Mouse (Mus musculus) CH12.LX (cell line): Measurements from ENCODE around the gene Tmem19. TPM values are rescaled to one million over a fixed set of nuclear protein-coding genes. Genes with fewer than 3 reads are reported as not detected.

Source experiments
- DNase-seq: peaks from one replicate; pipeline ENCODE4 v3.0.0-alpha.2; 2013; ENCODE audit errors: extremely low read depth
- H3K27ac ChIP-seq: 2 replicates; pipeline ENCODE4 v1.5.1; 2012; ENCODE audit warnings: low read depth, mild to moderate bottlenecking, control low read depth, moderate library complexity; ENCODE audit not compliant: insufficient read depth
- H3K27me3 ChIP-seq: replicated peaks from 2 replicates; pipeline ENCODE3; 2012; ENCODE audit warnings: inconsistent platforms
- H3K36me3 ChIP-seq, 2 experiments: replicated peaks in 1 of 2; 2 replicates each; pipeline versions ENCODE3 to v1.6.1; 2012; ENCODE audit warnings: inconsistent platforms in 1 of 2, low read length in 1 of 2, mild to moderate bottlenecking in 1 of 2, mixed read lengths in 1 of 2, moderate library complexity in 1 of 2; ENCODE audit not compliant: control insufficient read depth in 1 of 2, insufficient read depth in 1 of 2
- H3K4me1 ChIP-seq, 2 experiments: 2 replicates each; pipeline ENCODE4 v1.6.1; 2012; ENCODE audit warnings: inconsistent platforms in 1 of 2, moderate library complexity in 1 of 2; ENCODE audit not compliant: insufficient read depth in 2 of 2, control insufficient read depth in 1 of 2
- H3K4me2 ChIP-seq: 2 replicates; pipeline ENCODE4 v1.6.1; 2012; ENCODE audit warnings: low read depth, mild to moderate bottlenecking, control low read depth; ENCODE audit not compliant: poor library complexity, insufficient read depth, severe bottlenecking
- H3K4me3 ChIP-seq, 3 experiments: fragments of 150-350 bp in 1 of 3; sonication (generic) in 1 of 3; replicated peaks in 1 of 3; 2 replicates each; pipeline versions ENCODE3 to v1.5.1; 2011 to 2012; ENCODE audit warnings: low read depth in 2 of 3, low read length in 2 of 3, mild to moderate bottlenecking in 2 of 3, moderate library complexity in 2 of 3, control low read depth in 1 of 3, improper control_type of control experiment in 1 of 3, inconsistent platforms in 1 of 3, mixed read lengths in 1 of 3; ENCODE audit not compliant: poor library complexity in 1 of 3
- H3K79me2 ChIP-seq: replicated peaks from 2 replicates; pipeline ENCODE4 v1.6.1; 2012; ENCODE audit warnings: mild to moderate bottlenecking, moderate library complexity; ENCODE audit not compliant: control insufficient read depth, poor library complexity, insufficient read depth, severe bottlenecking; ENCODE audit errors: extremely low read depth
- H3K9ac ChIP-seq: 2 replicates; pipeline ENCODE4 v1.6.1; 2012; ENCODE audit warnings: low read depth, mild to moderate bottlenecking, control low read depth, moderate library complexity; ENCODE audit not compliant: insufficient read depth
- H3K9me3 ChIP-seq: replicated peaks from 2 replicates; pipeline ENCODE3; 2012; ENCODE audit warnings: low read length, inconsistent platforms, mixed read lengths
- BHLHE40 ChIP-seq: IDR thresholded peaks from 2 replicates; pipeline ENCODE4 v1.6.1; 2011; ENCODE audit warnings: mild to moderate bottlenecking, low read depth, low read length, improper control_type of control experiment
- CHD1 ChIP-seq: IDR thresholded peaks from 2 replicates; pipeline ENCODE4 v1.6.1; 2012; ENCODE audit warnings: low read depth, low read length, improper control_type of control experiment, inconsistent platforms
- CHD2 ChIP-seq: IDR thresholded peaks from 2 replicates; pipeline ENCODE4 v1.6.1; 2011; ENCODE audit warnings: low read length, improper control_type of control experiment
- CTCF ChIP-seq, 2 experiments: IDR thresholded peaks in 1 of 2; conservative IDR thresholded peaks in 1 of 2; 2 replicates each; pipeline ENCODE4 v1.5.1; 2011 to 2012; ENCODE audit warnings: low read depth in 2 of 2, low read length in 2 of 2, improper control_type of control experiment in 1 of 2, inconsistent platforms in 1 of 2, mild to moderate bottlenecking in 1 of 2, moderate library complexity in 1 of 2
- E2F4 ChIP-seq: IDR thresholded peaks from 2 replicates; pipeline ENCODE4 v1.6.1; 2011; ENCODE audit warnings: low read depth, low read length, improper control_type of control experiment; ENCODE audit not compliant: insufficient replicate concordance
- ELF1 ChIP-seq: IDR thresholded peaks from 2 replicates; pipeline ENCODE4 v1.6.1; 2014; ENCODE audit warnings: low read depth, mild to moderate bottlenecking, inconsistent platforms, low read length, improper control_type of control experiment
- EP300 ChIP-seq: IDR thresholded peaks from 2 replicates; pipeline ENCODE4 v1.6.1; 2011; ENCODE audit warnings: low read length, improper control_type of control experiment
- ETS1 ChIP-seq: conservative IDR thresholded peaks from 2 replicates; pipeline ENCODE4 v1.6.1; 2012; ENCODE audit warnings: low read depth, mild to moderate bottlenecking, inconsistent platforms, low read length, improper control_type of control experiment, moderate library complexity
- GABPA ChIP-seq: IDR thresholded peaks from 2 replicates; pipeline ENCODE4 v1.6.1; 2012; ENCODE audit warnings: low read depth, low read length, improper control_type of control experiment, inconsistent platforms; ENCODE audit not compliant: insufficient replicate concordance
- IRF4 ChIP-seq: IDR thresholded peaks from 2 replicates; pipeline ENCODE4 v1.6.1; 2014; ENCODE audit warnings: low read depth, mild to moderate bottlenecking, inconsistent platforms, low read length, improper control_type of control experiment
- JUN ChIP-seq: IDR thresholded peaks from 2 replicates; pipeline ENCODE4 v1.6.1; 2011; ENCODE audit warnings: low read depth, mild to moderate bottlenecking, low read length, improper control_type of control experiment, moderate library complexity; ENCODE audit not compliant: insufficient read depth
- JUND ChIP-seq: conservative IDR thresholded peaks from 2 replicates; pipeline ENCODE4 v1.6.1; 2011; ENCODE audit warnings: low read depth, low read length, improper control_type of control experiment
- KAT2A ChIP-seq: IDR thresholded peaks from 2 replicates; pipeline ENCODE4 v1.6.1; 2012; ENCODE audit warnings: low read length, improper control_type of control experiment, inconsistent platforms; ENCODE audit not compliant: insufficient replicate concordance
- MAFK ChIP-seq: IDR thresholded peaks from 2 replicates; pipeline ENCODE4 v1.6.1; 2011; ENCODE audit warnings: low read length, improper control_type of control experiment; ENCODE audit not compliant: insufficient replicate concordance
- MAX ChIP-seq: IDR thresholded peaks from 2 replicates; pipeline ENCODE4 v1.6.1; 2011; ENCODE audit warnings: low read length, improper control_type of control experiment
- MAZ ChIP-seq: IDR thresholded peaks from 2 replicates; pipeline ENCODE4 v1.6.1; 2012; ENCODE audit warnings: low read depth, mild to moderate bottlenecking, inconsistent platforms, low read length, improper control_type of control experiment, moderate library complexity
- MXI1 ChIP-seq: IDR thresholded peaks from 2 replicates; pipeline ENCODE4 v1.6.1; 2011; ENCODE audit warnings: mild to moderate bottlenecking, low read depth, low read length, improper control_type of control experiment
- MYC ChIP-seq: IDR thresholded peaks from 2 replicates; pipeline ENCODE4 v1.6.1; 2011; ENCODE audit warnings: low read depth, mild to moderate bottlenecking, improper control_type of control experiment, low read length
- NELFE ChIP-seq: IDR thresholded peaks from 2 replicates; pipeline ENCODE4 v1.6.1; 2011; ENCODE audit warnings: low read depth, low read length, improper control_type of control experiment
- NRF1 ChIP-seq: IDR thresholded peaks from 2 replicates; pipeline ENCODE4 v1.6.1; 2014; ENCODE audit warnings: low read depth, mild to moderate bottlenecking, inconsistent platforms, low read length, improper control_type of control experiment, moderate library complexity
- PAX5 ChIP-seq: IDR thresholded peaks from 2 replicates; pipeline ENCODE4 v1.6.1; 2012; ENCODE audit warnings: low read length, inconsistent platforms, mixed read lengths
- POLR2A ChIP-seq: IDR thresholded peaks from 2 replicates; pipeline ENCODE4 v1.6.1; 2011; ENCODE audit warnings: low read depth, mild to moderate bottlenecking, improper control_type of control experiment, low read length
- POLR2AphosphoS2 ChIP-seq: IDR thresholded peaks from 2 replicates; pipeline ENCODE4 v1.6.1; 2011; ENCODE audit warnings: low read depth, low read length, improper control_type of control experiment
- RAD21 ChIP-seq: IDR thresholded peaks from 2 replicates; pipeline ENCODE4 v1.6.1; 2011; ENCODE audit warnings: low read depth, mild to moderate bottlenecking, low read length, improper control_type of control experiment, moderate library complexity
- RCOR1 ChIP-seq: conservative IDR thresholded peaks from 2 replicates; pipeline ENCODE4 v1.6.1; 2012; ENCODE audit warnings: low read depth, mild to moderate bottlenecking, inconsistent platforms, low read length, improper control_type of control experiment
- SIN3A ChIP-seq: IDR thresholded peaks from 2 replicates; pipeline ENCODE4 v1.6.1; 2012; ENCODE audit warnings: low read length, improper control_type of control experiment, inconsistent platforms
- SMC3 ChIP-seq: IDR thresholded peaks from 2 replicates; pipeline ENCODE4 v1.6.1; 2011; ENCODE audit warnings: low read depth, low read length, improper control_type of control experiment
- TBP ChIP-seq: conservative IDR thresholded peaks from 2 replicates; pipeline ENCODE4 v1.6.1; 2011; ENCODE audit warnings: low read depth, low read length, improper control_type of control experiment
- TCF12 ChIP-seq: IDR thresholded peaks from 2 replicates; pipeline ENCODE4 v1.6.1; 2014; ENCODE audit warnings: low read depth, mild to moderate bottlenecking, inconsistent platforms, low read length, improper control_type of control experiment
- UBTF ChIP-seq: IDR thresholded peaks from 2 replicates; pipeline ENCODE4 v1.6.1; 2012; ENCODE audit warnings: low read depth, mild to moderate bottlenecking, inconsistent platforms, low read length, improper control_type of control experiment, moderate library complexity
- USF1 ChIP-seq: IDR thresholded peaks from 2 replicates; pipeline ENCODE4 v1.6.1; 2014; ENCODE audit warnings: low read depth, mild to moderate bottlenecking, inconsistent platforms, low read length, improper control_type of control experiment
- USF2 ChIP-seq: conservative IDR thresholded peaks from 2 replicates; pipeline ENCODE4 v1.6.1; 2011; ENCODE audit warnings: low read depth, low read length, improper control_type of control experiment
- ZC3H11A ChIP-seq: IDR thresholded peaks from 2 replicates; pipeline ENCODE4 v1.6.1; 2012; ENCODE audit warnings: low read depth, mild to moderate bottlenecking, inconsistent platforms, low read length, improper control_type of control experiment
- ZKSCAN1 ChIP-seq: IDR thresholded peaks from 2 replicates; pipeline ENCODE4 v1.6.1; 2012; ENCODE audit warnings: low read depth, inconsistent platforms, low read length, improper control_type of control experiment, borderline replicate concordance
- ZMIZ1 ChIP-seq: IDR thresholded peaks from 2 replicates; pipeline ENCODE4 v1.6.1; 2012; ENCODE audit warnings: low read depth, mild to moderate bottlenecking, inconsistent platforms, low read length, improper control_type of control experiment
- dilution Hi-C: fragments of 300-500 bp; cut with MboI; formaldehyde crosslinking; loops from 2 replicates; pipeline ENCODE4 v1.14.3; 2020; ENCODE audit warnings: low sequenced_read_pairs; ENCODE audit not compliant: extremely low pct_unique_long_range_greater_than_20kb, extremely low pct_ligation_motif_present
- in situ Hi-C: fragments of 300-500 bp; cut with MboI; formaldehyde crosslinking; loops from 3 replicates; pipeline ENCODE4 v1.14.3; 2019; ENCODE audit warnings: low sequenced_read_pairs, low pct_ligation_motif_present, low pct_unique_long_range_greater_than_20kb, mixed read lengths
- polyA plus RNA-seq: library from polyadenylated mRNA; unstranded; fragments of >175 nt; gene quantifications from 2 replicates; pipeline ENCODE4 v1.2.1, GENCODE M21; 2012; ENCODE audit warnings: low read depth; ENCODE audit not compliant: insufficient read length
- total RNA-seq, 2 experiments: library from RNA; depleted of rRNA; stranded (reverse); fragments of 300-350 nt in 1 of 2; fragments of >200 nt in 1 of 2; gene quantifications; 2 replicates each; pipeline ENCODE4 v1.2.3; 2012 to 2014

Tmem19 gene
- total and polyA plus RNA-seq, 3 experiments = 25.7 to 29.3 (median 26.0) TPM

DNA sequence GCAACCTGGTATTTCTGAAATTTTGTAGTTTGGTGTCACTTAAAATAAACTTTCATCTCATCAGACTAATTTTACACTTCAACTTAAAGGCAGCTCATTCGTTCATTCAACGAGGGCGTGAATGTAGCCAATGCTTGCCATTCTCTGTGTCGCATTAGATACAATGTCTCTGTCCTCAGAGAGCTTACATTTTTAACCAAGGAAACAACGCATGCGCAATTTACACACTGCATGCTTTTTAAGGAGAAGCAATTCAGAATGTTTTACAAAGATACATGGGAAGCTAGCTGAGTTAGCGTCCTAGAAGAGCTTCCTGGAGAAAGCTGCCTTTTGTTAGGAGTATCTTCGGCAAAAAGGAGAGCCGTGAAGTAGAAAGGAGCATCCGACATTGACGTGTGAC is 46.0 kb downstream of the Tmem19 start (continued):
- no peak for TF ChIP-seq ZKSCAN1
- TF ChIP-seq NELFE = peak; percentile 42
- no peak for TF ChIP-seq GABPA
- peak; percentile 79 for TF ChIP-seq NRF1
- TF ChIP-seq POLR2A = no peak; the same call in 1 of the 2 replicates
- TF ChIP-seq ZMIZ1 = no peak
- no peak for TF ChIP-seq CHD2
- TF ChIP-seq, all 38 proteins: peak for 13

DNA sequence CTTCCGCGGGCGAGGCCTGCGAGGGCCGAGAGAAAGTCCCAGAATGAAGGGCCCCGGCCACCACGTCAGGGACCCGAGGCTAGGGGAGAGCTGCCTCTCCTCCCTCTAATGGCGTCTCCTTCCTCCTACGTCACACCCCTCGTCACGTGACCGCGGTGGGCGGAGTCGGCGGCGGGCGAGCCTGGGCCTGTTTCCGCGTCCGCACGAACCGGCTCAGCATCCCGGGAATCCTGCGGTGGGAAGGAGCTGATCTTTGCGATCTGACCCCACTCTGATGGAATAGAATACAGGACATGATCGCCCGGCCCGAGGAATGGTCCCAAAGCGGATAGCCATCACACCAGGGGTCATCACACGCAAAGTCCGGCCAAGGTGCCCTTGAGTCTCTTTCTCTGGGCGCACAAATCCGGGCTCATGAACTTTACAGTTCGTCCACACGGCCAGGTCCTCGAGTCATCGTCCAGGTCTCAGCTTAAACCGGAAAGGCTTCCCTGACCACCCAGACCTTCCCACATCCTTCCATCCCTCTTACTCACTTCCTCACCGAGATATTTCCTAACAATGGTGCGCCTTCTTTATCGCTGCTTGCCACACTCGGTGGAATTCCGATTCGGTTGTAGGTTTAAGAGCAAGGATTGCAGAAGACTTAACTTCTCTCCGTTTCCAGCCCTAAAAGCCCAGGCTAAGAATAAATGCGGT is 46.7 kb downstream of the Tmem19 start, which contains the start of gene Rab21:
TSS of gene Rab21 (minus strand) at position 122 of the 699 bp plus-strand sequence.
- H3K79me2 ChIP-seq = peaks cover 35% of the 10 kb centered on the region
- H3K27me3 ChIP-seq = no peaks in the 10 kb centered on the region
- no peaks in the 10 kb centered on the region for H3K9me3 ChIP-seq
- peak within 1 kb of the TSS; percentile 67 to 86 (median 84) for H3K4me3 ChIP-seq
- peak; percentile 86 for DNase-seq
- H3K9ac ChIP-seq = peak within 1 kb of the TSS; percentile 87
- peak within 1 kb of the TSS; percentile 98 for H3K4me2 ChIP-seq
- dilution Hi-C loops = no loop called here
- in situ Hi-C loops = loop anchor here (10.0 kb wide), 1 partner anchor 299 kb away; no protein-coding TSS in a partner anchor
- peak within 1 kb of the TSS; percentile 97 for H3K27ac ChIP-seq
- peaks cover 0 to 21% of the 10 kb centered on the region in 2 experiments for H3K36me3 ChIP-seq
- H3K4me1 ChIP-seq = peaks cover 10 to 32% of the 10 kb centered on the region in 2 experiments
- no peak for TF ChIP-seq GABPA
- no peak for TF ChIP-seq SMC3
- 0 out of 2 replicates have a peak, but pooled peaks have one; percentile 68 for TF ChIP-seq MYC
- peak; percentile 92 for TF ChIP-seq TCF12
- TF ChIP-seq POLR2AphosphoS2 = no peak
- TF ChIP-seq TBP = peak; percentile 57
- no peak for TF ChIP-seq PAX5
- no peak; the same call in 1 of the 2 replicates for TF ChIP-seq NRF1
- no peak for TF ChIP-seq MAZ
- no peak for TF ChIP-seq ZC3H11A
- no peak for TF ChIP-seq E2F4
- no peak; the same call in 1 of the 2 replicates for TF ChIP-seq RCOR1
- no peak for TF ChIP-seq JUN
- peak; percentile 53 for TF ChIP-seq ZMIZ1
- peak; percentile 67 for TF ChIP-seq IRF4
- TF ChIP-seq NELFE = peak; percentile 85
- no peak for TF ChIP-seq JUND
- TF ChIP-seq KAT2A = peak; percentile 65; the same call in 1 of the 2 replicates
- peak; percentile 92 for TF ChIP-seq USF2
- peak; percentile 84 for TF ChIP-seq ELF1
- peak; percentile 53; the same call in 1 of the 2 replicates for TF ChIP-seq MXI1
- TF ChIP-seq RAD21 = no peak
- TF ChIP-seq BHLHE40 = peak; percentile 97
- TF ChIP-seq ZKSCAN1 = no peak
- TF ChIP-seq CHD1 = peak; percentile 84; the same call in 1 of the 2 replicates
- 0 out of 2 replicates have a peak, but pooled peaks have one; percentile 47 for TF ChIP-seq SIN3A
- TF ChIP-seq EP300 = peak; percentile 28; the same call in 1 of the 2 replicates
- peak; percentile 96 for TF ChIP-seq USF1
- TF ChIP-seq UBTF = 0 out of 2 replicates have a peak, but pooled peaks have one; percentile 50
- peak; percentile 90 for TF ChIP-seq MAX
- TF ChIP-seq ETS1 = peak; percentile 53
- TF ChIP-seq MAFK = no peak
- no peak for TF ChIP-seq CTCF (conservative IDR thresholded peaks at IDR 0.05 in 1 of 2, IDR thresholded peaks at IDR 0.05 in 1 of 2; ENCODE audit: low read depth in 2 of 2, low read length in 2 of 2)
